In the genomic region with DNA sequence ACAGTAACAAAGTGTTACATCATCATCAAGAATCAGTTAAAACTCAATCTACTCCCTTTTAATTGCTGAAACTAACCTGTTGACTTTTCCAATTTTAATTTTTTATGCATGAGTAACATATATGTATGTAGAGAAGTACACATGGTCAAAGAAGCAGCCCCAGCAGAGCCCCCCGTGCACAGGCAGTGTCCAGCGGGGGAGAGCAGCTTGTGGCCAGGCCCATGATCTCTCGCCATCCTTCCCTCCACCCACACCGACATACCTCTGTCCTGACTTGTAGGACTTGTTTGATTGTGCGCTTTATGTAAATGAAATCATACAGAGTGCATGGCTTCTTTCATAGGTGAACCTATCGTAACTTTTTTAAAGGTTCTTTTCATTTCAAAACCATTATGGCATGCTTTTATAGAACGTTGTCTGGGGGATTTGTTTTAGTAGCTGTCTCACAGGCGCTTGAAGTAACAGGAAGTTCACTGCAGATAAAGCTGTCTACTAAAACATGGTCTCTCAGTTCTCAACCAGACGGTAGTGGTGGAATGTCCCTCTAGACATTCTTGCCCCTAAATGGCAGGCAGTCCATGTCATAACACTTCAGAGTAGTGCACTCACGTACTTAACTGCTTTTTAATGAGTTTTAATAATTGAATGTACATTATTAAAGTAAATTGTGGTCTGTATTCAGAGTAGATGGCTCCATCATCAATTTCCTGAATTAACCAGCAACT, we compare ENCODE assay signal across 17 mouse cellular contexts.
DNase-seq lines count a peak whose midpoint lies in the region; ATAC-seq and TF ChIP-seq lines count a peak whose summit lies in the region.
"Had no signal": no experiment of that assay in that cellular context is flagged by ENCODE, and none has a peak within 500 bp of the region (broad histone marks: within the 10 kb centered on the region; RNA-seq: fewer than 3 reads in every experiment).

No protein-coding gene starts in this region.

- H3K4me1 ChIP-seq in heart, embryonic 13.5 days: peaks cover 38% of the 10 kb centered on the region
- H3K4me1 ChIP-seq in limb, embryonic 11.5 days (ENCODE audit: control insufficient read depth, insufficient read depth, low read length): 0 out of 2 replicates have a peak, but pooled peaks cover 2% of the 10 kb centered on the region
- H3K4me1 ChIP-seq in limb, embryonic 10.5 days: peaks cover 27% of the 10 kb centered on the region
- peaks cover 21% of the 10 kb centered on the region for H3K4me1 ChIP-seq in thymus, adult 2 months (replicated peaks; ENCODE audit: control insufficient read depth, insufficient read depth, low read length)
- H3K4me1 ChIP-seq: forebrain, embryonic 12.5 days had no signal

- no peak overlapping the region for H3K4me3 ChIP-seq in heart, embryonic 13.5 days
- no peak overlapping the region for H3K4me3 ChIP-seq in limb, embryonic 11.5 days (ENCODE audit: low read depth, low read length)
- no peak overlapping the region for H3K4me3 ChIP-seq in limb, embryonic 10.5 days
- no peak overlapping the region for H3K4me3 ChIP-seq in thymus, adult 2 months (ENCODE audit: control insufficient read depth, insufficient read depth, low read length)
- H3K4me3 ChIP-seq: forebrain, embryonic 12.5 days; myocyte had no signal

- no peaks in the 10 kb centered on the region for H3K9me3 ChIP-seq in heart, embryonic 13.5 days
- no peaks in the 10 kb centered on the region for H3K9me3 ChIP-seq in limb, embryonic 11.5 days (ENCODE audit: control insufficient read depth, low read length)
- H3K9me3 ChIP-seq in limb, embryonic 10.5 days (replicated peaks): no peaks in the 10 kb centered on the region
- H3K9me3 ChIP-seq: forebrain, embryonic 12.5 days; G1E had no signal

- H3K9ac ChIP-seq in heart, embryonic 13.5 days: no peak overlapping the region
- H3K9ac ChIP-seq in limb, embryonic 11.5 days (ENCODE audit: low read length): no peak overlapping the region
- H3K9ac ChIP-seq: forebrain, embryonic 12.5 days; hindbrain, embryonic 14.5 days had no signal

- peak overlapping the region; percentile 92 for H3K27ac ChIP-seq in heart, embryonic 13.5 days (replicated peaks)
- H3K27ac ChIP-seq in limb, embryonic 11.5 days (replicated peaks; ENCODE audit: low read depth, low read length): no peak overlapping the region
- H3K27ac ChIP-seq in limb, embryonic 10.5 days: no peak overlapping the region
- peak overlapping the region; percentile 76; the same call in 1 of the 2 replicates for H3K27ac ChIP-seq in thymus, adult 2 months (ENCODE audit: control insufficient read depth, insufficient read depth, low read length)
- H3K27ac ChIP-seq: forebrain, embryonic 12.5 days; hindbrain, embryonic 14.5 days had no signal

- no peaks in the 10 kb centered on the region for H3K27me3 ChIP-seq in heart, embryonic 13.5 days (replicated peaks)
- no peaks in the 10 kb centered on the region for H3K27me3 ChIP-seq in limb, embryonic 11.5 days (ENCODE audit: control insufficient read depth, insufficient read depth, low read length)
- no peaks in the 10 kb centered on the region for H3K27me3 ChIP-seq in limb, embryonic 10.5 days (ENCODE audit: low read depth, poor library complexity, severe bottlenecking)
- no peaks in the 10 kb centered on the region for H3K27me3 ChIP-seq in thymus, adult 2 months (ENCODE audit: control insufficient read depth, insufficient read depth, low read length)
- H3K27me3 ChIP-seq: forebrain, embryonic 12.5 days had no signal

- peak; percentile 5 for DNase-seq in CD4-positive, CD25-positive, alpha-beta regulatory T cell, adult 2 months (ENCODE audit: low read depth, low spot score)
- DNase-seq in heart, postnatal 14 days: no peak
- DNase-seq in limb, embryonic 11.5 days (ENCODE audit: low spot score): peak; percentile 17
- no peak for DNase-seq in limb, embryonic 10.5 days (ENCODE audit: low spot score)
- no peak for DNase-seq in thymus, adult 2 months
- DNase-seq in thymus, postnatal 4 days: no peak
- DNase-seq: adrenal gland, postnatal 25 days; cerebellum, adult 11 months; cerebellum, postnatal 10 days; midbrain, embryonic 14.5 days had no signal

- no peak for TF ChIP-seq POLR2A in thymus, adult 2 months (IDR thresholded peaks at IDR 0.05; ENCODE audit: control insufficient read depth, extremely low read depth, insufficient read depth, low read length, poor library complexity)

- H3K36me3 ChIP-seq in heart, embryonic 13.5 days: peaks cover 9% of the 10 kb centered on the region
- peaks cover 4% of the 10 kb centered on the region; the same call in 1 of the 2 replicates for H3K36me3 ChIP-seq in limb, embryonic 11.5 days (ENCODE audit: control insufficient read depth, insufficient read depth, low read length)
- H3K36me3 ChIP-seq in limb, embryonic 10.5 days: peaks cover 28% of the 10 kb centered on the region
- H3K36me3 ChIP-seq in thymus, adult 2 months (ENCODE audit: control insufficient read depth, insufficient read depth, low read length): no peaks in the 10 kb centered on the region

- 21% methylated on average over 10 of the region's 10 CpGs for WGBS in heart, embryonic 13.5 days
- WGBS in limb, embryonic 11.5 days: 55% methylated on average over 10 of the region's 10 CpGs
- 61% methylated on average over 10 of the region's 10 CpGs for WGBS in limb, embryonic 10.5 days
- 89% methylated on average over 10 of the region's 10 CpGs for WGBS in thymus, adult 2 months

- no peak for ATAC-seq in CD4-positive, CD25-positive, alpha-beta regulatory T cell, adult 4 months
- peak; percentile 40; the same call in 1 of the 2 replicates for ATAC-seq in heart, embryonic 13.5 days (ENCODE audit: extremely low read depth, insufficient number of reproducible peaks, low FRiP score, low TSS enrichment)
- no peak for ATAC-seq in limb, embryonic 11.5 days (ENCODE audit: insufficient number of reproducible peaks, low FRiP score, low TSS enrichment, low read depth)
- ATAC-seq: intestine, embryonic 16.5 days had no signal

- H3K4me2 ChIP-seq in heart, embryonic 13.5 days: peak overlapping the region; percentile 35; the same call in 1 of the 2 replicates
- H3K4me2 ChIP-seq in limb, embryonic 11.5 days (ENCODE audit: low read depth, severe bottlenecking): no peak overlapping the region
- H3K4me2 ChIP-seq: forebrain, embryonic 12.5 days; hindbrain, embryonic 14.5 days had no signal

- intact Hi-C loops in heart, postnatal 14 days (cut with DNase I): no loop called here

- TF ChIP-seq CTCF in thymus, adult 2 months (IDR thresholded peaks at IDR 0.05; ENCODE audit: borderline replicate concordance, control insufficient read depth, extremely low read depth, insufficient read depth, low read length, poor library complexity): no peak

Comparison
In these comparisons a context has a peak if more than half of its experiments do, and no peak if none do; other contexts are left out.
1. DNase-seq: peak in CD4-positive, CD25-positive, alpha-beta regulatory T cell, adult 2 months (single experiment) and limb, embryonic 11.5 days (single experiment); none in heart, postnatal 14 days (0 of 2), limb, embryonic 10.5 days (single experiment), thymus, adult 2 months (single experiment) and thymus, postnatal 4 days (single experiment).
2. H3K27ac ChIP-seq: peak in heart, embryonic 13.5 days (single experiment) and thymus, adult 2 months (single experiment); none in limb, embryonic 11.5 days (single experiment) and limb, embryonic 10.5 days (single experiment).